Mouse (Mus musculus) heart, adult 11 months (tissue): ENCODE data around the gene Nab2.

Experiments used
- DNase-seq: peaks from one replicate; pipeline ENCODE4 v3.0.0; 2022

Nab2 gene

GRCm38 (mm10) chr10:127642772-127643552 is 25.4 kb downstream of the Nab2 start, which contains the start of gene Stat6:
Gene Stat6 (plus strand): TSS chr10:127642986.
- DNase-seq, result peak; percentile 99

DNA sequence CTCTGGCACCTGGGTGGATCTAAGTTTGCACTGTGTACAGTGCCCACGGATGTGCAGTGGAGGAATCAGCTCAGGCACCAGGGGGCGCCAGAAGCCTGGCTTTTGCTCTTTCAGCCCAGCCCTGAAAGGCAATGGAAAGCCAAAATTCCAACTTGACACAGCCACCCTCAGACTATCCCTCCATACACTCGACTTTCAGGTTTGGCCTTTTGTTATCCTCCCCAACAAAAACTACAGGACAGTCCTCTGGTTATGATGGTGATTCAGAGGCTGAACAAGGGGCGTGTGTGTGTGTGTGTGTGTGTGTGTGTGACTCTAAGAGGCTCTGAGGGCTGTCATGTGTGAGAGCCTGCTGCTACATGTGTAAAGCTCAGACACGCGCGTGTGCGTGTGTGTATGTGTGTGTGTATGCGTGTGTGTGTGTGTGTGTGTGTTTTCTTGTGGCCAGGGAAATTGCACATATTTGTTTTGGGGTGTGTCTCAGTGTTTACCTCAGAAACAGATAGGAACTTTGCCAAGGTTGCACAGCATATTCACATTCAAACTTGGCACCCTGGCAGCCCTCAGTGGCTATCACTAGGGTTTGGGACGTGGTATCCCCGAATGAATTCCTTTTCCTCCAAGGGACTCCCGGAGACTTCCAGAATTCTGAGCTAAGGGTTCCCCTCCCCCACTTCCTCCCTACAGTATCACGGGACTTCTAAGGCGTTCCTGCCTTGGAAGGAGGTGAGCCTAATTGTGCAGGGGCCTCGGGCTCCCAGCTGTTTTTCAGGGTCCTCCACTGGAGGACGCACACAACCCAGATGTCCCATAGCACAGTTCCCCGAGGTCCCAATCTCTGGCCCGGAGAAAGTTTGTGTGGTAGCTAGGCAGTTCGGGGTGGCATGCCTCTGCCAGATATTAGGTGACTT is 26.3 kb downstream of the Nab2 start:
- peak; percentile 99 for DNase-seq

GRCm38 (mm10) chr10:127640421-127640820 is 27.9 kb downstream of the Nab2 start:
- peak; percentile 94 for DNase-seq

GRCm38 (mm10) chr10:127632668-127633271 is 35.6 kb downstream of the Nab2 start:
- peak; percentile 92 for DNase-seq

GRCm38 (mm10) chr10:127631261-127632214 is 36.8 kb downstream of the Nab2 start:
- DNase-seq, result peak; percentile 99

- no peak for DNase-seq
Measured at GRCm38 (mm10) chr10:127626433-127626832, 41.9 kb downstream of the Nab2 start.

GRCm38 (mm10) chr10:127623439-127624216 is 44.7 kb downstream of the Nab2 start:
- DNase-seq, result peak; percentile 91

- peak; percentile 94 for DNase-seq
Measured at GRCm38 (mm10) chr10:127622661-127623060, 45.7 kb downstream of the Nab2 start.

- DNase-seq, result peak; percentile 98
Measured at GRCm38 (mm10) chr10:127622057-127622392, 46.3 kb downstream of the Nab2 start.

DNA sequence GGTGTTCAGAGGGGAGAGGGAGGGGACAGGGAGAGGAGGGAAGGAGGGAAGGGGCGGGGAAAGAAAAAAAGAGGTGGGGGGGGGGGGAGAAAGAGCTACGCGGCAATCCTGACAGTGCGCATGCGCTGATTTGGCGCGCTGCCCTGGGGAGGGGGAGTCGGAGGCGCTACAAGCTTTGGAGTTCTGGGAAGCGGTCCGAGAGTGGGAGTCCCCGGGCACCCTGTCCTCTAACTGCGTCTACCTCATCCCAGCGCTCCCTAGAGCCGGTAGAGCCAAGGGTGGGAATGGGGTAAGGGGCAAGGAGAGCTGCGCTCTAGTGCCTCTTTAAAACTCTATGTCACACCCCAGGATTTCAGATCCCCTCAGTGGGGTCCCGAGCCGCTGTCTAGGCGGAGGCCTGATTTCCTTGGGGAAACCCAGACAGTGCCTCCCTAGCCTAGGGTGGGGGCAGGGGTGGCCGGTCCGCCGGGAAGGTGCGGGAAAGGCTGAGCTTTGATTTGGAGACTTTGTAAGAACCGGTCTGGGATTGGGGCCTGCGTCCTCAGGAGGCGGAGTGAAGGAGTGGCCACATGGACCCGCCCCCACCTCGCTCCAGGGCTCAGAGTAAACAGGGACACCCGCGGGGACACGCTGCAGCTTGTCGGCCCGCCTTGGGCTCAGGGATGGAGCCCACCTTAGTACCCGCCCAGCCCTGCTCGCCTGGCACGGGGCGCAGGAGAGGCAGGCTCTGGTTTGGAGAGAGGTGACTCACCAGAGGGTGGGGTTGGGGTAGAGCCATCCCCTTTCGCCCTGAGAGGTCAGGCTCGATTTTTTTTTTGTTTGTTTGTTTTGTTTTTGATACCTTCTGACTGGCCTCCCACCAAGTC is 46.9 kb downstream of the Nab2 start:
- DNase-seq, result peak; percentile 100

GRCm38 (mm10) chr10:127620406-127621190 is 47.8 kb downstream of the Nab2 start, which contains the start of gene Lrp1:
Gene Lrp1 (minus strand): TSS chr10:127621148.
- DNase-seq, result peak; percentile 98

- peak; percentile 97 for DNase-seq
Measured at GRCm38 (mm10) chr10:127619941-127620405, 48.4 kb downstream of the Nab2 start.

DNA sequence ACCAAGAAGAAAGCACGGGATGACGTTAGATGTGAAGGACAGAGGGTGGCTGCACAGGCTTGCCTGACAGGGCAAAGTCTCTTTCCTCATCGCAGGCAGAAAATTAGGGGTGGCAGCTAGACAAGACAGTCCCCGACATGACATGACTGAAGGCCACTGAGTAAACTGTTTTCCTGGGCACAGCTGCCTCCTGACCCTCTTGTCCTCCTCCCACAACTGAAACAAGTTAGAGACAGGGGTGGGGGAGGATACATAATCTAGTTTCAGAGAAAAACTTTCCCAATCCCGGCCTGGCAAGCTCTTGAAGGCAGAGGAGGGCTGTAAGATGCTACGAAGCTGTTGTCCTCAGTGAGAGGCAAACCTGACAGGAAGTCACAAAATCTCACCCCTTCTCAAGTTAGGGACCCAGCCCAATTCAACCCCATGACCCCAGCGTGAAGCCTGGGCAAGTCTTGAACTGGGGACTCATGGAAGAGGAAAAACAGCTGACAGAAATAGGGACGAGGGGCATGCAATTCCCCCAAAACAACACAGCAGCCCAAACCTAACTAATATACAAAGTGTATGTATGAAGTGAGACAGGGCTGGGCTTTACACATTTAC is 49.1 kb downstream of the Nab2 start:
- peak; percentile 94 for DNase-seq

GRCm38 (mm10) chr10:127618173-127618572 is 50.2 kb downstream of the Nab2 start:
- DNase-seq, result peak; percentile 95

DNA sequence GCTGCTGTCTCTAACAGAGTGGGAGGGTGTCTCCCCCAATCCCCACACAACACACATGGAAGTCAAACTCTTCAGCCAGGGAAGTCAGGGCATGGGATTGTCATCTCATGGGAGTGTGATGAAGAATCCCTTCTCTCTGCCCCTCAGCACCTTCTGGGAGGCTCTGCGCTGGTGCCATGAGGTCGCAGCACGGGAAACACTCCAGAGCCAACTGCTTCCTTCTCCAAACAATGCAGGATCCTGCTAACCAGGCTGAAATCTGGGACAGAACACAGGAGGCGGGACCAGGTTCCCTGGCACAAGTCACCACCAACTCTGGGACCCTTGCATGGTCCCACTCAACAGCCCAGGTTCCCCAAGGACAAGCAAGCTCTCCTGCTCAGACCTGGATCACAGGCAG is 51.1 kb downstream of the Nab2 start:
- peak; percentile 93 for DNase-seq

GRCm38 (mm10) chr10:127616261-127616679 is 52.1 kb downstream of the Nab2 start:
- no peak for DNase-seq

DNA sequence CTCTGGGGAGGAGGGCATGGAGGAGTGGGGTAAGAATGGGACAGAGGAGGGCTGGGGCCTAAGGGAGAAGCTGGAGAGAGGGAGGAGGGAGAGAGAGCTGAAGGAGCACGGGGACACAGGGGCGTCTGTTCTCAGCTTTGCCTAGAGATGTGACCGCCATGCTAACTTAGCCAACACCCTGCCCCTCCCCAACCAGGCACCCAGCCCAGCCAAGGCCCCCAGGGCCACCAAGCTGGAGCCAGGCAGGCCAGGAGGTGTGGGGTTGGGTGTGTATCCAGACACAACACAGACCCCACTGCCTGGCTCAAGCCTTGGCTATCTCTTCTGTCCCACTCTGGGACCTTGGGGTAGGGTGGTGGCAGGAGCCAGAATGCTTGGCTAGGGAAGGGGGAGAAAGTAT is 52.8 kb downstream of the Nab2 start:
- peak; percentile 98 for DNase-seq

DNA sequence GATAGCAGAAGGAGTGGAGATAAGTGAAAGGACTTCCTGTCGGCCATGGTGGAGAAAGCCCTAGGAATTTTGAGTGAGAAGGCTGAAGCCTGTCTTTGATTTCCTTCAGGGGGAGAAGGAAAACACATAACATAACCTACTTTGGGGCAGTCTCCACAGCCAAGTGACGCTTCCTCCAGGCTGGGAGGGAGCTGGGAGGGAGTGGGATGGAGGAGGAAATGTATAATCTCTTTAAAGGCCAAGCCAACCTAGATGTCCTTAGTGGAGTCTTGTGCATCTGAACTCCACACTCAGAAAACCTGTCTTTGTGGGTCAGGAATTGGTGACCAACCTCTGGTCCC is 53.4 kb downstream of the Nab2 start:
- no peak for DNase-seq
